Mouse (Mus musculus) heart, postnatal 4 days (tissue): ENCODE results near the gene Nln. TPM values are rescaled to one million over a fixed set of nuclear protein-coding genes. Genes with fewer than 3 reads are reported as not detected.

ENCODE experiments used
- DNase-seq: peaks from one replicate; pipeline ENCODE4 v3.0.0; 2021
- total RNA-seq, 2 experiments: library from RNA; stranded (reverse); gene quantifications; 2 replicates each; pipeline ENCODE4 v1.2.3; 2021

Nln gene
- total RNA-seq, 2 experiments from 2014 or later = 27.2 to 30.4 TPM

- DNase-seq = no peak
Observed at GRCm38 (mm10) chr13:104041481-104041880, 67.9 kb downstream of the Nln start.

GRCm38 (mm10) chr13:104040950-104041349, 68.5 kb downstream of the Nln start:
- DNase-seq = no peak

- DNase-seq = no peak
Observed at GRCm38 (mm10) chr13:104039861-104040260, 69.6 kb downstream of the Nln start.

- no peak for DNase-seq
Observed at GRCm38 (mm10) chr13:104038891-104039290, 70.5 kb downstream of the Nln start.

- no peak for DNase-seq
Observed at GRCm38 (mm10) chr13:104038358-104038757, 71.1 kb downstream of the Nln start.

DNA sequence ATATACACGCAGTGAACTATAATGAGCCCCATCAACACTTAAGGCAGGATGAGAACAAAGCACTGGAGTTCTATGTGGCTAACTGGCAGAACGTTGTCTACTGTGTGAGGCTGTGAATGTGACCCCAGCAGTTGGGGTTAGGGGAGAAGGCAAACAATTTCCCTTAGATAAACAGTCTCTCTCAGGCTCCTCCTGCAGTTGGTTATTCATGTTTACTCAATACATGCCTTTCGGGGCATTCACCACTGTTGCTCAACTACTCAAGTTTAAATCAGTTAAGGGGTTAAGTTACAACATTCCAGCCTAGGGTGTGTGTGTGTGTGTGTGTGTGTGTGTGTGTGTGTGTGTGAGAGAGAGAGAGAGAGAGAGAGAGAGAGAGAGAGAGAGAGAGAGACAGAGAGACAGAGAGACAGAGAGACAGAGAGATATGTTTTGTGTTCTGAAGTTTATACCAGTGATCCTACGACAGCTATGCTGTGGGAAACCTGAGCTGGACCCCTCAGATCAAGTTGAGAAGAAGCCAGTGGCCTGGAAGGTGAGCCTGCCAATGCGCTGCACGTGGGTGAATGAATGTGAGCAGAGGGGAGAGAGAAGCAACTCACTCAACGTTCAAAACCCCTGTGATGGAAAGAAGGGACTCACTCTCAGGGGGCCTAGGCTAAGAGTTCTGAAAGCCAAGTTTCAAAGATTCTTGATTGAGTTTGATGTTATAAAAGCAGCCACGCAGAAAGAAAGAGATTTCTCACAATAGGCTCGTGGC, 71.7 kb downstream of the Nln start:
- no peak for DNase-seq

DNA sequence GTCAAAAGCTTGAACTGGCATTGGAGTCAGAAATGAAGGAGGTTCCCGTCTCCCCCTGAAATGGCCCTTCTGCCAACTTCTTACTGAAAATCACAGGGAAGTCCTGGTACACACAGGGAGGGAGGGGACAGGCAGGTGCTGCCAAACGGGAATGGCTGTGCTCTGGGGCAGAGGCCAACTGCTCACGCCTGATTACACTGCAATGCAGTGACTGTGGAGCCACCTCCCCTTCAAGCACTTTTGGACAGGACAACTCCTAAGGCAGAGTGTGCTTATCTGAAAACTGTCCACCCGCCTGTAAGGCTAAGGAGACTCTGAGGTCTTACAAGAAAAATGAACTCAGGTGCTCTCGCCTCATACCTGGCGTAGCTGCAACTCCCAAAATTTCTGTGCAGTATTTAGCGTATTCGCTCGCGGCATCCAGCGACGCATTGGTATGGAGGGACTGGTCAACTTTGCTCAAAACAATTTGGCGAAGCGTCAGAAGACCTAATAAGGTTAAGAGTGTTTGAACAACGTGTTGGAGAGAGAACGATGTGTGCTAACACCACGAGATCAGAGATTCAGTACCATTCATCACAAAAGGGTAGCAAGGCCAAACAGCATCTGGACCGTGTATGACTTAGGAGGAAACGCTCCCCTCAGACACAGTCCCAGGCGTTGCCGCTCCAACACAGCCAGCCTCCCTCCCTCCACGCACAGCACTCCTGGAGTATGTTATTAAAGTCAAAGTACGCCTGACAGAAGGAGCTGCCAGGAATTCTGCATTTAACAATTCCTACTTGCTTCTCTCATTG, 72.7 kb downstream of the Nln start:
- peak; percentile 74 for DNase-seq

DNA sequence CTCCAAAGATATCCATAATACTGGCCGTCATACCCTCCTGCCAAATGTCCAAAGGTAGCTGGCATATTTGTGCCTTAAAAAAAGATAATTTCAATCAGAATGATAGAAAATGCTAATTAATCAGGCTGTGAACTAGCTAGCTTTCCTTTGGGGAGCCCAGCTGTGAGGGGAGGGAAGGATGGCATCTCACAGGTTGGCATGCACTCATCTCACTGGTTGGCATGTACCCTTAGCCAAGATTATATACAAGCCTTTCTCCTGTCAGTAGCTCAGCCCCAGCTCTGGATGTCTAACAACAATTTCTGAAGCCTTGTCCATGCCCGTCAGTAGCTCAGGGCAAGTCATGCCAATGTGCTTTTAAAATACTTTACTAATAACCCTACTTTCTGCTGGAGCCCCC, 73.8 kb downstream of the Nln start:
- no peak for DNase-seq

DNA sequence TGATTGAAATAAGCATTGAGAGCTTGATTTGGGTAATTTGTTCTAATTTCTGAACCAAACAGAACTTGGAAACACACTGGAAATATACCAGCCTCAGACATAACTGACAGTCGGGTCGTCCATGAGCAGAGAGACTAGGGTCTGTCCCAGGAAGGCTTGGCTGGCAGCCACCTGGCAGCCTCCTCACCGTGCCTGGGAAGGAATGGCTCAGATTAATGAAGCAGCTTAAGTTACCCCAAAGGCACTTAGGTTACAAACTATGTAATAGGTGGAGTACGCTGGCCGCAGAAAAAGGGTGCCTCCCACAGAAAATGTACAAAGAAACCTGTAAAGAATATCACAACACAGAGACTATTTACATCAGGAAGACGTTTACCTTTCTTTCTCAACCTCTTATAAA, 74.6 kb downstream of the Nln start:
- DNase-seq = peak; percentile 60

DNA sequence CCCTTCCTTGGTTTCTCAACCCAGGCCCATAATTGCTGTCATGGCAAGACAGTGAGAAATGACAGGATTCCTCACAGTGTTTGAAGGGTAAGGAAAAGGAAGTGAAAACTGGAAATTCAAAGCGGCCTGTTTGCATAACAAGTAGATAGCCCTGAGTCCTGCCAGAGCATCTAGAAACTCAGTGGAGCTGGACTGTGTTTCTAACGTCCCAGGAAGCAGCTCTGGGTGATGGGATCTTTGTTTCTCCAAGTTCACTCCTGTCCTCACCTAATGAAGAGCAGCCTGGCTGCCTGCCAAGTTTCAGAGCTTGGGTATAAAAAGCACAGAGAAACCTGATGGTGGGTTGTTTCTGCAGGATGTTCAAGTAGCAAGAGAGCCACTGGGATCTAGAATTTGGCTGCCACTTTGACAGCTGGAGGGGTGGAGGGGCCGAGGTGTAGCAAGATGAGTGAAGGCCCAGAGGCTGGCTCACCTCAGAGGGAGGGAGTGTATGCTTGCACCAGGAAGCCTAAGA, 76.7 kb downstream of the Nln start:
- peak; percentile 73 for DNase-seq

DNA sequence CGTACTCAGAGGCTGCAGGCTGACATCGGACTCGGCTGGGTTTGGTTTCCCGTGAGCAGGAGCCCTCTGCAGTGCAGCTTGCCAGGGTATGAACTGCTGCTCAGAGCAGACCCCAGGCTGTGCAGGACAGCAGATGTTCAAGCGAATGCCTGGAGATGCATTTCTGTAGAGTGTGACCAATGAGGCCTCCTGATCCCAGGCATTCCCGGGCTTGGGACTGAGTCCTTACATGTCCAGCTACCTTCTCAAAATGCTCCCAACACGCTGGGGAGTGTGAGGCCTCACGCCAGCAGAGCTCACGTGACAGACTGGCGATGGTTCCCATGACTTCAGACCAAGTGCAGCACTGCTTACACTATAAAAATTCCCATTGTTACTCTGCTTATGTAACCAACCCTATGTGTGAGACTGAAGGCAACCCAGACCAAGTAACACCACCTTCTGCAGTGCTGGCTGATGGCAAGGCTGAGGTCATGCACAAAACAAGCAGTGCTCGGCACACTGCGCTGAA, 77.5 kb downstream of the Nln start:
- DNase-seq = peak; percentile 58

GRCm38 (mm10) chr13:104030956-104031355, 78.5 kb downstream of the Nln start:
- no peak for DNase-seq

DNA sequence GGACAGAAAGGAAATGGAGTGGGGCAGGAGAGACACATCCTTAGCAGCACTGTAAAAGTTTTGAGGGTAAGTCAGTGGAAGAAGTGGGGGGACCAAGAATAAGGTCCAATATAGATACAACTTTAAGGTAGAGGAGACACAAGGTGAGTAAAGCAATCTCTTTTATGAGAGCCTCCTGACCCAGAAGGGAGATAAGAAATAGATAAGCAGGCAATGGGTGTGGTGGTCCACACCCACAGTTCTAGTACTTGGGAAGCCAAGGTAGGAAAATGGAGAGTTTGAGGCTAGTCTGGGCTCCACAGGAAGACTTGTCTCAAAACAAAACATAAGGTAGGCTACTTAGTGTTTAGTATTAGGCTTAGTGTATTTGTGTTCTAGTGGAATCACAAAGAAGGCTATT, 79.9 kb downstream of the Nln start:
- no peak for DNase-seq

DNA sequence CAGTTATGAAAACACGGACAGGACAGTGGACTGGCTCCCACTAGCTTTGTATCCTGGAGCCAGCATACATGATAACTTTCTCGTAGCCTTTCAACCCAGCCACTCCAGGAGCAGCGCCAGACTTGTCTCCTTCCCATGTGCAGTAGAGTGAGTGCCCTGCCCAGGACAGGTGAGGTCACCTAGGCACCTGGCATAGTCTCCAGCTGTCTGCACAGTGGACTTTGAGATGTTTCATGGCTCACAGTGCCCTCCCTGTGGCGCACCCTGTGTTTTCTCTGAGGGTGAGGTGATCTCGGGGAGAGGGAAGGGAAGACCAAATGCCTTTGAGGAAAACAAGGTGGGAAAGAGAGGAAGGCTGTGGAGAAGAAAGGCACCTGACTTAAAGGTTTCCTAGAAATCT, 80.3 kb downstream of the Nln start:
- no peak for DNase-seq

DNA sequence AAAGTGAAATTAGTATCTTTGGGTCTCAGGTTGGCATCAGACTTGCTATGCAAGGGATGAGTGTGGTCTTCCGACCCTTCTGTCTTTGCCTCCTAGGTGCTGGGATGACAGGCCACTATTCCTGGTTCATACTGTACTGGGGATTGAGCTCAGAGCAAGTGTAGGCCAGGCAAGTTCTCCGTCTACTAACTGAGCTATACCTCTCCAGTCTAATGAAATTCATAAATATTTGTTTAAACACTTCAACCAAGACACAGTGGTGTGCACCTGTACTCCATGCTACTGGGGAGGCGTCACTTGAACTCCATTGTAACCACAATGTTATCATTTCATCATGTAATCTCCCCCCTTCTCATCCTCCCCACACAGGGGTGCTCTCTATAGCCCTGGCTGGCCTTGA, 82.9 kb downstream of the Nln start:
- no peak for DNase-seq

- DNase-seq = no peak
Observed at GRCm38 (mm10) chr13:104025710-104025995, 83.8 kb downstream of the Nln start.

GRCm38 (mm10) chr13:104024856-104025709, 84.3 kb downstream of the Nln start:
- peak; percentile 40 for DNase-seq

GRCm38 (mm10) chr13:104024275-104024674, 85.1 kb downstream of the Nln start:
- DNase-seq = no peak

DNA sequence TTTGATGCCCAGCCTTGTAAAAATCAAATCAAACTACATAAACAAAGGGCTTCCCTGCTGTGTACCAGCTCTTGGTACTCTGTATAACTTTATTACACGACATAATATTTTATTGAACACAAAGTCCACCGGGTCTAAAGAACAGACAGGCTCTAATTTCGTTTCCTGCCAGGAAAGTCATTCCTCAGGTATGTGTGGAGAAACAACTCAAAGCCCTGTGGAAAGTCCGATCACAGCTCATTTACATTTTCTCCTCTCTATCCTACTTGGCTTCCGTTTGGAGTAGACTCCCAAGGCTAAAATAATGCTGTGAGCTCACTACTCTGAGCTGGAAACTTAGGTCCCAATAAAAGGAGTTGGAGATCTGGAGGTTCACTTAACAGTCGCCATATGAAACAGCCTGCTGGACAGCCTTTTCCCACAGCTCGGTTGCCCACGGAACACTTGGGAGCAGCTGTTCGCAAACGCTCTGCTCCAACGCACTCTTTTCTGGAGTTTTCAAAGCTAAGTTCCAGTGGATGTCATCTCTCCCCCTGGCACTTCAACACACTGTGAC, 86.0 kb downstream of the Nln start:
- no peak for DNase-seq

- no peak for DNase-seq
Observed at GRCm38 (mm10) chr13:104018466-104019076, 90.8 kb downstream of the Nln start.

- DNase-seq = no peak
Observed at GRCm38 (mm10) chr13:104015246-104016105, 93.9 kb downstream of the Nln start.
